Mouse (Mus musculus) thymus, postnatal 14 days (tissue): ENCODE measurements around the gene Wdr5.

ENCODE experiments used
- DNase-seq: peaks from one replicate; pipeline ENCODE4 v3.0.0; 2021

Wdr5 gene

DNA sequence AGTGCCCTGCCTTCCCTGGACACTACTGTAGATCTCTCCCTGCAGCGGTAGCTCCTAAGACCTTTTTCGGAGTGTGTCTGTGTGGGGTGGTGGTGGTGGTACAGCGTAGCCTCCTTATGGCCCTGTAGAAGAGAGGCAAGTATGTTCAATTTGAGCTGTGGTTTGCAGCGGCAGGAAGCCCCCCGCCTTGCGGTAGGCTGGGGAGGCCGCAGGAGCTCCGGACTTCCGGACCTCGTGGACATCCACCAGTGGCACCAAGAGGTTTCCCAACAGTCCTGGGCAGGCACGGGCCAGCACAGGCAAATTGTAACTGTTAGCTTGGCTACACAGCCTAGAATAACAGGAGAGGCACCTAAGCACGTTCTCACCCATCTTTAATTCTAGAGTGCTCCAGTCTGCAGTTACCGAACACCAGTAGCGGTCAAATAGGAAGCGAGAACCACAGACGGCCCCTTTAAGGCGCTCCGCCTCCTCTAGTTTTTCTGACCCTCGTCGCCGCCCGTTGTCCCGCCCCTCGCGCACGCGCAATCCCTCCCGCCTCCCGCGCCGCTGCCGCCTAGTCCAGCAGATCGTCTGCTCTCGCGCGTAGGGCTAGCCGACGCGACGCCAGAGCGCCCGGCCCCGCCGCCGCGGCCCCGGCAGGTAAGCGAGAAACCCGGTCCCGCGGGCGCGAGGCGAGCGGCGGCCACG lies at the start of gene Wdr5:
Wdr5 (plus strand) TSS at position 519 of the 690 bp plus-strand sequence.
- DNase-seq = peak; percentile 99

DNA sequence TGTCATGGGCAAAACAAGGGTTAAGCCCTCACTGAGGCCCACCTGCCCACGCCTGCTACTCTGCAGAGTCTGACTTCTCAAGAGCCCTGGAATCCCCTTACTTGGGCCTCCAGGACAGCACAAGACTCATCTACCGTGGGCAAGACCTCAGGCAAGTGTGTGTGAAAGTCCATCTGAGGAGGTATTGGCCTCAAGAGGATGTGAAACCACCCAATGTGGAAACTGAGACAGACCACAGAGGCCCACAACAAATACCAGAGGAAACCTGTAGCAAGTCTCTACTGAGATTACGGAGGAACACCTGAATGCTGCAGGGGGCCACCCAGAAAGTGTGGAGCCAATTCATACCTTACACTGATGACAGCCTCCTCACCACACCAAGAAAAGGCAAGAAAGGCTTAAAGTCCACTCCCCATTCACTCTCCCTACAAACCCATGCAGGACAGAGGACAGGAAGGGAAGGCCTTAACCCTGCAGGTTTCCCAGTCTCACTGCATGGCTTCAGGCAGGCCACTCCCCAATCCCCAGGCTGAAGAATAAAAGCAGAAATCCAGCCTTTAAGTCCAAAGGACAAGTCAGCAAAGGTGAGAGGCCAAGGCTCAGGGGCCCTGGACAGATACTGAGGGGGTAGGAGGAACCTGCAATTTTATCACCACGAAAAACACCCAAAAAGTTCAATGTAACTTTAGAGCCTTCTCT lies 45.5 kb upstream of the Wdr5 start:
- no peak for DNase-seq

DNA sequence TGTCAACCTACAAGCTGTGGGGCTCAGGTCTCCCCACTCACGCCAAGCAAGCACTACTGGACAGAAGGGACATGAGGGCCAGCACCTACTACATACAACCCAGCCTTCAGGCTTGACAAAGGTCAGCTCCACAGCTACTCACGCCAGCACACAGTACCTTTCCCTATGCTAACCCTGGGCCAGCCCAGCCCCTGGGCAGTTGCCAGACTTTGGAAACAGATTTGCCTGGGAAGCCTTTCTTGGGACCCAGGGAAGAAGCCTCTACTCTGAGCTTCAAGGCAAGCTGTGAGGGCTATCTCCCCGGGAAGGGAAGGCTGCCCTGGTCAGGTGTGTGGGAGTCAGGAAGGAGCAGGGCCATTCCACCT lies 45.0 kb upstream of the Wdr5 start:
- DNase-seq = no peak

- DNase-seq = no peak
These were observed 44.4 kb upstream of the Wdr5 start for GRCm38 (mm10) chr2:27470535-27470934.

- no peak for DNase-seq
These were observed 43.8 kb upstream of the Wdr5 start for GRCm38 (mm10) chr2:27471170-27471584.

DNA sequence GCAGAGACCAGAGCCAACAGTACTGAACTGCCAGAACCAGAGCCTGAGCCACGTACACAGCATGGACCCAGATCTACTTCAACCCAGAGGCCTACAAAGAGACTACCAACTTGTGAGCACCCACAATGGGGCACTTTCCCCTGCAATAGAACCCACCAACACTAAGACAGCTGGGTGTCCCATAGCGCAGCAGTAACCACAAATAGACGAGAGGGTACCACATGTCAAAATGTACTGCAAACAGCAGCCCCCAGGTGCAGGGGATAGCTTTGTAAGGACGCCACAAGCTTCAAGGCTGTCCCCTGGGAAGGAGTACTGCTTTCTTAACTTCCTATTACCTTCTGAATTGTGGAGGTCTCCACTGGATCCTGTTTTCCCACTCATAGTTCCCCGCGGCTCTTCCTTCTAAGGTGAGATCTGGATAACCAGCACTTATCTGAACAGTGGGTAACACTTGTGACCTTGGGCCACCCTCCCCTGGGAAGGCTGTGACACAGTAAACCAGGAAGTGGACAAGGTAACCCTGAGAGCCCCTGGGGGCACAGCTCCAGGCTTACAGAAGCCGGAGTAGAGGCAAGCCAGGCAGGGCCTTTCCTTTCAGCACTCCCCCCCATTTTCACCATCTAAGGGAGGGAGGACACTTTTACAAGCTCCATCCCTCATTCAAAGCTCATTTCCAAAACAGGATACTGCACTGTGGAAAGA lies 41.7 kb upstream of the Wdr5 start:
- peak; percentile 57 for DNase-seq

DNA sequence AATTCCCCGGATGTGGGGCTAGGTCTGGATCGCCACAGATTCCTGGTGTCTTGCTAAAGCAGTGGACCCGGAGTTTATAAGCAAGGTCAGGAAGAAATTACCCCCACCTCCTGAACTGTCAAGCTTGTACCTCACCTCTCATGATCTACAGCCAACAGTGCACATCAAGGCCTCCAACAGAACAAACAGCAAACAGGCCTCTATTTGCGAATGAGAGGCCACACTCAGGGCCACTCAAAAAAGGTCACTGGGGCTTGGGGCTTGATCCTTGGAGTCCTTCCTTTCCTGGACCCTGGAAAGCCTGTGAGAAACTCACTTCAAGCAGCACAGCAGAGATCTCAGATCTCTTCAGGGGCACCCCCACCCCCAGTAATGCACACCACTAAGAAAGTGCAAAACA lies 41.0 kb upstream of the Wdr5 start:
- no peak for DNase-seq

DNA sequence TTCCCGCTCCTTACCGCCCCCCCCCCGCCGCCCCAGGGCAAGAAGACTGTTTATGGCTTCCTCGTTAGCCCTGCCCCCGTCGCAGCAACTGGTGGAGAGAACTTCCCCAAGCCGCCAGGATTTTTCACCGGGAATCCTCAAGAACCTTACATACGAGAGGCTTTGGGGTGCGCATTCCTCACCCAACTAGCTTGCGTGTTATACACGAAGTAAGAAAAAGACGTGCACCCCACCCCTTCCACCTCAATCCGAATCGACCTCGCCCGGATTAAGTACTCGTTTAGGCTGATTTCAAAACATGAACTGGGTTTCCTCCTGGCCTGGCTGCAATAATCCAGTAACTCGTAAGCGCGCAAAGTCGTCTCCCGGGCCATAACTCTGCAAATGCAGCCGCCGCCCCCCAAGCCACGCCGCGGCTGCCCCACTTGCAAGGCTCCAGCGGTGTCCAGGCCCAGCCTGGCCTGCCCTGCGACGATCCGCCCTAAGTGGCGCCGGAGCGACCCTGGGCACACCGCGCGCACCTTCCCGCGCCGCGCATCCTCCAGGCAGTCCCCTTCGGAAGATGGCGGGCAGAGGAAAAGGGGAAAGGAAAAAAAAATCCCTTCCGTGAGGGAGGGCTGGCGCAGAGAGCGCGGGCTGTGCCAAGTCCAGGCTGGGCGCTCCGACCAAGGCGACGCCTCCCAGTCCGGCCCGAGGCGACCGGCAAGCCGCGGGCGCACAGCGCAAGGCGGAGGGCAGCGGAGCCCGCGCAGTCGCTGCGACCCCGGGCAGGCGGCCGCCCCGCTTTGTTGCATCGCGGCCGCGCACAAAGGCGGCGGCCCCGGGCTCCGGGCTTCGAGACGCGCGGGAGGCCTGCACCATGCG lies 40.1 kb upstream of the Wdr5 start:
- DNase-seq = peak; percentile 54

GRCm38 (mm10) chr2:27475495-27476302 lies 39.3 kb upstream of the Wdr5 start:
- DNase-seq = peak; percentile 92

GRCm38 (mm10) chr2:27476303-27477192 lies 38.4 kb upstream of the Wdr5 start:
- no peak for DNase-seq

GRCm38 (mm10) chr2:27479821-27480220 lies 35.1 kb upstream of the Wdr5 start:
- DNase-seq = no peak

DNA sequence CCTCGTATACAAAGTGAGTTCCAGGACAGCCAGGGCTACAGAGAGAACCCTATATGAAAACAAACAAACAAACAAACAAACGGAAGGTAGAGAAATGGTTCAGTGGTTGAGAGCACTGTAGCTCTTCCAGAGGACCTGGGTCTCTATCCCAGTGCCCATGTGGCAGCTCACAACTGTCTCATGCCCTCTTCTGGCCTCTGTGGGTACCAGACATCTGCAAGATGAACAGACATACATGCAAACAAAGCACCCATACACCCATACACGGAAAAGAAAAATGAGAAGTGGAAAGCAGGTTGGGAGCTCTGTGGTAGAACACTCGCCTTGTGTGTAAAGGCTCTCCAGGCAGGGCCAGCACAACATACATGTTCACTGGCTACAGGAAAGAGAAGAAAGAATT lies 34.6 kb upstream of the Wdr5 start:
- peak; percentile 39 for DNase-seq

- no peak for DNase-seq
These were observed 32.6 kb upstream of the Wdr5 start for GRCm38 (mm10) chr2:27482265-27482861.

DNA sequence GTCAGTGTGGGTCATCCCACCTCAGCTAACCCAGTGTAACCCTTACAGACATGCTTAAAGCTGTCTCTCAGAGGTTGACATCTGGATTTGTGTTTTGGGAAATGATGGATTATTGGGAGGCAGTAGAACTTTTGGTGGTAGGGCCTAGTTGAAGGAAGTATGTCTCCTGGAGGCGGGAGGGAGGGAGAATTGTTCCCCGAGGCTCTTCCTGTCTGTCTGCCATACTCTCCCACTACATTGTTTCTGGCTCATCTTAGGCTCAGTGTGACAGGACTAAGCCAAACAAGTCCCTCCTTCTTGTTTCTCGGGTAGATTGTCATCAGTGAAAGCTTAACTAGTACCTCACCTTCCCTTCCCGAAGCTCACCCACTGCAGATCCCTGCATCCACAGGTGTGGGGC lies 28.2 kb upstream of the Wdr5 start:
- DNase-seq = no peak

DNA sequence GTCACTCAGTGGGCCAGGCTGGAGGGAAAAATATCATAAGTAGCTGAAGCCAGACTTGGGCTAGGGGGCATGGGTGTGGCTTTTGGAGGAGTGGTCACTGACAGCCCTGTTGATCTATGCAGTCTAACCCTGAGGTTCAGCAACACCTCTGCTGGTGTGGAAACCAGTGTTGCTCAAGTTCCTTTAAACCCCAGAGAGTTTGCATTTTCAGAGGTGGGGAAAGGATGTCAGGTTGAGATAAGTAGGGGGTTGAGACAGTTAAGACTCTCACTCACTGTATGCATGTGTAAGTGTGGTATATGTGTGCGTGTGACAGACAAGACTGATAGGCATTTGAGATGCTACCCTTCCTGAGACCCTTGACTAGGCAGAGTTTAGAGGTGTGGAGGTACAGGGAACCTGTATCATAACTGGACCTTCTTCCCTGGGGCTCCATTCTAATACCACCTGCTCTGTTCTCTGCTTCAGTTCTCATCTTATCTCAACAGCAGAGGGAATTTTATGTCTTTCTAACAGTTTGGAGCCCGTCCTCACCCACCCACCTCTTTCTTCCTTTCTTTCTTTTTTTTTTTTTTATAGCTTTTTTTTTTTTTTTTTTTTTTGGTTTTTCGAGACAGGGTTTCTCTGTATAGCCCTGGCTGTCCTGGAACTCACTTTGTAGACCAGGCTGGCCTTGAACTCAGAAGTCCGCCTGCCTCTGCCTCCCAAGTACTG lies 27.5 kb upstream of the Wdr5 start:
- no peak for DNase-seq

DNA sequence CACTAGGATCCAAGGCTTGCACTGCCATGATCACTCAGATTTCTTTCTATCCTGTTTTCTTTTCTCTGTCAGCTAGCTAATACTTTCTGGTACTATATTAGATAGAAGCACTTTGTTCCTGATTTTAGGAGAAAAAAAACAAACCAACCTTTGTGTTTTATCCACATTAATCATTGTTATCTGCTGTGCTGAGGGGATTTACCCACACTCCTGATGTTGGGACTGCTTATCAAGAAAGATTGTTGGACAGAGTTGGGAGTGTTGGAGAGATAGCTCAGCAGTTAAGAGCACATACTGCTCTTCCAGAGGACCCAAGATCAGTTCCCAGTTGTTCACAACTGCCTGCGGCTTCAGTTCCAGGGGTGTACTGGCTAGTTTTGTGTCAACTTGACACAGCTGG lies 26.6 kb upstream of the Wdr5 start:
- no peak for DNase-seq

- DNase-seq = no peak
These were observed 24.0 kb upstream of the Wdr5 start for GRCm38 (mm10) chr2:27490939-27491338.

GRCm38 (mm10) chr2:27493971-27494370 lies 21.0 kb upstream of the Wdr5 start:
- no peak for DNase-seq

DNA sequence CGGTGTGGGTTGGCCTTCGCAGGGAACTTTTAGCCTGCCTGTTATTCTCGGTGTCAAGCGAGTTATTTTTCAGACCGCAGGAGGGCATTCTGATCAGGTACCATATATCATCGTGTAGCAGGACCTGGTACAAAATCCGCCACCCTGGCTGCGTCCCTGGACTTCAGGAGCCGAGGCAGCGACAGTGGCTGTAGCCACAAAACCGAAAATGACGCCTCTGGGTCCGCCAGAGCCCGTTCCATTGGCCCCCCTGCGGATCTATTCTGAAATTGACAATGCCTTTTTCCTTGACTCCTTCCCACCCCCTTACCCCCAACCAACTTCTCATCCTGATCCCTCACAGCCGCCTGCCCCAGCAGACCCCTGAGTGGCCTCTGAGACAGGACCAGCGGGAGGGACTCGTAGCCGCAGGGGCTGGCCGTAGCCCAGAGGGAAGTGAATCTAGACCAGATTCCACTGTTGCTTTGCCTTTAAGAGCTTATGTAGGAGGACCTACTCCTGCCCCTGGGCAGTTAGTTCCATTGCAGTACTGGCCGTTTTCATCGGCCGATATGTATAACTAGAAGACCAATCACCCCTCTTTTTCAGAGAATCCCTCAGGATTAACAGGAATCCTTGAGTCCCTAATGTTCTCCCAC lies 18.4 kb upstream of the Wdr5 start:
- no peak for DNase-seq
